Mouse (Mus musculus) bone marrow macrophage, adult 2 months (primary cell): ENCODE measurements around the gene Fcgr1.

Experiments
- CTCF ChIP-seq: IDR thresholded peaks from 2 replicates; pipeline ENCODE4 v1.5.1; 2012; ENCODE audit warnings: low read depth, mild to moderate bottlenecking, low read length, moderate library complexity
- POLR2A ChIP-seq: IDR thresholded peaks from 2 replicates; pipeline ENCODE4 v1.6.1; 2012; ENCODE audit warnings: mild to moderate bottlenecking, low read depth, low read length, borderline replicate concordance

GRCm38 (mm10) chr3:96234914-96235313 lies 58.9 kb downstream of the Fcgr1 start:
- TF ChIP-seq POLR2A (no peak), CTCF (no peak)
